Mouse (Mus musculus): Measurements from ENCODE around the gene Sh2d2a. TPM values are rescaled to one million over a fixed set of nuclear protein-coding genes. Genes with fewer than 3 reads are reported as not detected.

Sh2d2a gene
- 0.22 TPM for polyA plus RNA-seq (2014; fragmentation: Illumina TruSeq; extraction: RNeasy Lipid Tissue Mini Kit (QIAGEN cat#74804); ENCODE audit: low read depth, low replicate concordance)

DNA sequence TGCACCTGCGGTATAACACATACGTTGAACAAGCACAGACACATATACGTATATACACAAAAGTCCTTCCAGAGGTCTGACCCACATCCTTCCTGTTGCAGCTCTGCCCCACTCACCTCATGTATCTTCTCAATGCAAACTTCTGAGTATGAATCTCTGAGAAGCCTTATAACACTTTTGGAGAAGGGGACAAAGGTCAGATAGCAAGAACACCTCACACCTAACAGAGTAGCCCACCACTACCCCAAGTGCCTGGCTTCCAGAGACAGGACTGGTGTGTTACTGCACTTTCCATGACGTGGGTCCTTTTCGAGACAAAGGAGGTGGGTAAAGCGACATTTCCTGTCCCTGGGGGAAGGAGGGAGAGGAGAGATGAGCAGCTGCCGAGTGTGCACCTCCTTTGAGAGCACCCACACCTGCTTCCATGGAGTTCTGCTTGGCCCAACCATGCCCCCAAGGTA lies at the start of gene Sh2d2a:
Sh2d2a (plus strand) TSS at position 106 of the 461 bp plus-strand sequence.

DNA sequence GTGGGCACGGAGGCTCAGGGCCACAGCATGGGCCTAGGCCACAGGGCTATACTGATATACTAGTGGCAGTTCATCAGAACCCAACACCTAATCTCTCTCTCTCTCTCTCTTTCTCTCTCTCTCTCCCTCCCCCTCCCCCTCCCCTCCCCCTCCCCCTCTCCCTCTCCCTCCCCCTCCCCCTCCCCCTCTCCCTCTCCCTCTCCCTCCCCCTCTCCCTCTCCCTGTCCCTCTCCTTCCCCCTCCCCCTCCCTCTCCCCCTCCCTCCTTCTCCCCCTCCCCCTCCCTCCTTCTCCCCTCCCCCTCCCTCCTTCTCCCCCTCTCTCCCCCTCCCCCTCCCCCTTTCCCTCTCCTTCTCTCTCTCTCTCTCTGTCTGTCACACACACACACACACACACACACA lies 22.3 kb upstream of the Sh2d2a start, which contains the start of gene Pear1:
Pear1 (minus strand) TSS at position 101 of the 400 bp plus-strand sequence.

DNA sequence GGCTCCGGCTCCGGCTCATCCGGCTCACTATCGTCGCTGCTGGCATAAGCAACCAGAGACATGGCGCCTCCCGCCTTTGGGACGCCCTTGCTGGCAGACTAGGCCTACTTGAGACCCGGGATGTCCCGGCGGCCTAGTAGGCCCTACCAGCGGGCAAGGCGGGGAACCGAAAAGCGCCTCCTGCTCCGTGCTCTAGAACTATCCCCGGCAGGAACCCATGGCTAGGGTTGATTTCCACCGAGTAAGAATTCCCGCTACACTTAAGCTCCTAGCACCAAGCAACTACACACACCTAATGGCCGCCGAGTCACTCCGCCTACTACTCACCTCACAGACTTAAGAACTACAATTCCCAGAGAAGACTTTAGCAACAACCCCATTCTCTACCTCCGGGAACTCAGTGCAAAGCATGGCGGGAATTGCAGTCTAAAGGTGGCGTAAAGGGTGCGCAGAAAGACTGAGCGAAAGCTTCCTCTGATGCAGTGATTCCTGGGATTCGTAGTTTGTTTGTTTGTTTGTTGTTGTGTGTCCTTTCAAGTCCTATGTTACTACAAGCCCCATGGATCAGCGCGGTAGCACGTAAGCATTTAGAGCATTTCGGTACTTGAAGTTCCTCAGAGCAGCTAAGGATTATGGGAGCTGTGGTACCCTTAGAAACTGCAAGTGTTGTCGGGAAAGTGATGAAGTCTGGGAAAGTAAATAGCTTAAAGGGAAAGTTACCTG lies 38.9 kb downstream of the Sh2d2a start, which contains the start of gene Prcc:
Prcc (minus strand) TSS at position 328 of the 723 bp plus-strand sequence.

Other genes with a start within 250 kb of the Sh2d2a start
- 31.8 TPM for gene Arhgef11, start 229.2 kb upstream of the Sh2d2a start, polyA plus RNA-seq (2014; fragmentation: Illumina TruSeq; extraction: RNeasy Lipid Tissue Mini Kit (QIAGEN cat#74804); ENCODE audit: low read depth, low replicate concordance)
- not detected for gene Lrrc71, start 98.1 kb upstream of the Sh2d2a start, polyA plus RNA-seq (2014; fragmentation: Illumina TruSeq; extraction: RNeasy Lipid Tissue Mini Kit (QIAGEN cat#74804); ENCODE audit: low read depth, low replicate concordance)
- gene Ntrk1, start 51.6 kb upstream of the Sh2d2a start, polyA plus RNA-seq (2014; fragmentation: Illumina TruSeq; extraction: RNeasy Lipid Tissue Mini Kit (QIAGEN cat#74804); ENCODE audit: low read depth, low replicate concordance), result not detected
- gene Insrr, start 49.8 kb upstream of the Sh2d2a start, polyA plus RNA-seq (2014; fragmentation: Illumina TruSeq; extraction: RNeasy Lipid Tissue Mini Kit (QIAGEN cat#74804); ENCODE audit: low read depth, low replicate concordance), result 0.28 TPM
- gene Pear1, start 22.4 kb upstream of the Sh2d2a start, polyA plus RNA-seq (2014; fragmentation: Illumina TruSeq; extraction: RNeasy Lipid Tissue Mini Kit (QIAGEN cat#74804); ENCODE audit: low read depth, low replicate concordance), result 0.50 TPM
- gene Prcc, start 38.9 kb downstream of the Sh2d2a start, polyA plus RNA-seq (2014; fragmentation: Illumina TruSeq; extraction: RNeasy Lipid Tissue Mini Kit (QIAGEN cat#74804); ENCODE audit: low read depth, low replicate concordance), result 3.7 TPM
- gene Hdgf, start 59.6 kb downstream of the Sh2d2a start, polyA plus RNA-seq (2014; fragmentation: Illumina TruSeq; extraction: RNeasy Lipid Tissue Mini Kit (QIAGEN cat#74804); ENCODE audit: low read depth, low replicate concordance), result 113 TPM
- gene Mrpl24, start 72.8 kb downstream of the Sh2d2a start, polyA plus RNA-seq (2014; fragmentation: Illumina TruSeq; extraction: RNeasy Lipid Tissue Mini Kit (QIAGEN cat#74804); ENCODE audit: low read depth, low replicate concordance), result 171 TPM
- 31.3 TPM for gene Isg20l2, start 83.6 kb downstream of the Sh2d2a start, polyA plus RNA-seq (2014; fragmentation: Illumina TruSeq; extraction: RNeasy Lipid Tissue Mini Kit (QIAGEN cat#74804); ENCODE audit: low read depth, low replicate concordance)
- gene Rrnad1, start 84.0 kb downstream of the Sh2d2a start, polyA plus RNA-seq (2014; fragmentation: Illumina TruSeq; extraction: RNeasy Lipid Tissue Mini Kit (QIAGEN cat#74804); ENCODE audit: low read depth, low replicate concordance), result 12.1 TPM
- gene Crabp2, start 101.9 kb downstream of the Sh2d2a start, polyA plus RNA-seq (2014; fragmentation: Illumina TruSeq; extraction: RNeasy Lipid Tissue Mini Kit (QIAGEN cat#74804); ENCODE audit: low read depth, low replicate concordance), result not detected
- 2.8 TPM for gene Nes, start 124.3 kb downstream of the Sh2d2a start, polyA plus RNA-seq (2014; fragmentation: Illumina TruSeq; extraction: RNeasy Lipid Tissue Mini Kit (QIAGEN cat#74804); ENCODE audit: low read depth, low replicate concordance)
- gene Bcan, start 153.5 kb downstream of the Sh2d2a start, polyA plus RNA-seq (2014; fragmentation: Illumina TruSeq; extraction: RNeasy Lipid Tissue Mini Kit (QIAGEN cat#74804); ENCODE audit: low read depth, low replicate concordance), result not detected
- gene Hapln2, start 180.8 kb downstream of the Sh2d2a start, polyA plus RNA-seq (2014; fragmentation: Illumina TruSeq; extraction: RNeasy Lipid Tissue Mini Kit (QIAGEN cat#74804); ENCODE audit: low read depth, low replicate concordance), result not detected
- 5.5 TPM for gene Gpatch4, start 196.4 kb downstream of the Sh2d2a start, polyA plus RNA-seq (2014; fragmentation: Illumina TruSeq; extraction: RNeasy Lipid Tissue Mini Kit (QIAGEN cat#74804); ENCODE audit: low read depth, low replicate concordance)
- gene Naxe, start 211.7 kb downstream of the Sh2d2a start, polyA plus RNA-seq (2014; fragmentation: Illumina TruSeq; extraction: RNeasy Lipid Tissue Mini Kit (QIAGEN cat#74804); ENCODE audit: low read depth, low replicate concordance), result 15.5 TPM
- not detected for gene Ttc24, start 231.5 kb downstream of the Sh2d2a start, polyA plus RNA-seq (2014; fragmentation: Illumina TruSeq; extraction: RNeasy Lipid Tissue Mini Kit (QIAGEN cat#74804); ENCODE audit: low read depth, low replicate concordance)
- 0.54 TPM for gene Iqgap3, start 235.2 kb downstream of the Sh2d2a start, polyA plus RNA-seq (2014; fragmentation: Illumina TruSeq; extraction: RNeasy Lipid Tissue Mini Kit (QIAGEN cat#74804); ENCODE audit: low read depth, low replicate concordance)